Mouse (Mus musculus): ENCODE results near the gene 1700037H04Rik.

GRCm38 (mm10) chr2:131196606-131197316 lies 36.9 kb upstream of the 1700037H04Rik start:
- no peak for TF ChIP-seq CTCF (IDR thresholded peaks at IDR 0.05; ENCODE audit: control insufficient read depth, insufficient read depth, insufficient read length)
- TF ChIP-seq FOSL1 (IDR thresholded peaks at IDR 0.05; ENCODE audit: insufficient read depth, low read length, poor library complexity, severe bottlenecking): no peak
- no peak for TF ChIP-seq USF1 (IDR thresholded peaks at IDR 0.05; ENCODE audit: low read depth)
- no peak for TF ChIP-seq CEBPB (IDR thresholded peaks at IDR 0.05; ENCODE audit: low read depth)
- TF ChIP-seq MAX (IDR thresholded peaks at IDR 0.05): no peak
- TF ChIP-seq MYOD1 (IDR thresholded peaks at IDR 0.05; ENCODE audit: control insufficient read depth, insufficient read length, low read depth): no peak
- no peak for TF ChIP-seq MYOG (IDR thresholded peaks at IDR 0.05; ENCODE audit: control insufficient read depth, extremely low read depth, insufficient read length)
